Mouse (Mus musculus) limb, embryonic 12.5 days (tissue): Measurements from ENCODE around the gene Arrdc2. TPM values are rescaled to one million over a fixed set of nuclear protein-coding genes. Genes with fewer than 3 reads are reported as not detected.
A peak's percentile ranks its signal among the peaks of the same experiment; 100 is the strongest.

ENCODE experiments used
- ATAC-seq: fragments of 200-750 bp; cut with Nextera tagmentation; 2 replicates; pipeline ENCODE4 v1.8.0; 2017; ENCODE audit warnings: low read depth, moderate TSS enrichment; ENCODE audit not compliant: insufficient number of reproducible peaks, insufficient read depth, low FRiP score, low TSS enrichment
- H3K27ac ChIP-seq: fragments of 300-500 bp; sonication (generic); 2 replicates; pipeline ENCODE4 v1.5.1; 2016; ENCODE audit warnings: mild to moderate bottlenecking, moderate library complexity
- H3K27me3 ChIP-seq: fragments of 300-500 bp; sonication (generic); 2 replicates; pipeline ENCODE4 v1.6.1; 2016; ENCODE audit warnings: mild to moderate bottlenecking, moderate library complexity
- H3K36me3 ChIP-seq: fragments of 300-500 bp; sonication (generic); 2 replicates; pipeline ENCODE4 v1.6.1; 2016; ENCODE audit warnings: mild to moderate bottlenecking, moderate library complexity
- H3K4me1 ChIP-seq: fragments of 300-500 bp; sonication (generic); replicated peaks from 2 replicates; pipeline ENCODE4 v1.6.1; 2016
- H3K4me2 ChIP-seq: fragments of 300-500 bp; sonication (generic); 2 replicates; pipeline ENCODE4 v1.6.1; 2016; ENCODE audit warnings: mild to moderate bottlenecking, moderate library complexity
- H3K4me3 ChIP-seq: fragments of 300-500 bp; sonication (generic); replicated peaks from 2 replicates; pipeline ENCODE4 v1.5.1; 2016; ENCODE audit warnings: mild to moderate bottlenecking
- H3K9ac ChIP-seq: fragments of 300-500 bp; sonication (generic); replicated peaks from 2 replicates; pipeline ENCODE4 v1.6.1; 2016; ENCODE audit warnings: mild to moderate bottlenecking, moderate library complexity
- H3K9me3 ChIP-seq: fragments of 300-500 bp; sonication (generic); 2 replicates; pipeline ENCODE4 v1.6.1; 2016; ENCODE audit warnings: mild to moderate bottlenecking, moderate library complexity
- WGBS: fragments of 180-500 bp; shearing (Covaris S2); methylation state at CpG from one replicate; pipeline ENCODE4 v1.1.7; 2016; 5-methylcytosine and 5-hydroxymethylcytosine counted together
- polyA plus RNA-seq: library from polyadenylated mRNA; unstranded; fragments of >200 nt; fragmentation: Nextera tagmentation; extraction: Ambion mirVana; gene quantifications from 2 replicates; pipeline ENCODE4 v1.2.1, GENCODE M21; 2016

Arrdc2 gene
- polyA plus RNA-seq, 1 experiment from 2014 or later = 5.3 TPM

GRCm38 (mm10) chr8:70873364-70873985 lies 34.0 kb upstream of the Arrdc2 start, which contains the start of gene Ccdc124:
Gene Ccdc124 (minus strand): TSS chr8:70873935.
- 1% methylated on average over 46 of the region's 46 CpGs for WGBS
- Histone ChIP-seq H3K4me1 (peaks cover 21% of the 10 kb centered on the region), H3K27me3 (peaks cover 5% of the 10 kb centered on the region; the same call in 1 of the 2 replicates), H3K4me2 (peak within 1 kb of the TSS; percentile 79), H3K27ac (peak within 1 kb of the TSS; percentile 88), H3K9me3 (no peaks in the 10 kb centered on the region), H3K9ac (peak within 1 kb of the TSS; percentile 76), H3K4me3 (peak within 1 kb of the TSS; percentile 89), H3K36me3 (no peaks in the 10 kb centered on the region)
- peak; percentile 92 for ATAC-seq

- H3K27ac ChIP-seq = peak overlapping the region; percentile 88
- H3K4me1 ChIP-seq = peaks cover 27% of the 10 kb centered on the region
- H3K36me3 ChIP-seq = peaks cover 6% of the 10 kb centered on the region; the same call in 1 of the 2 replicates
- no peaks in the 10 kb centered on the region for H3K27me3 ChIP-seq
- no peaks in the 10 kb centered on the region for H3K9me3 ChIP-seq
- peak overlapping the region; percentile 76 for H3K9ac ChIP-seq
- WGBS = 7% methylated on average over 31 of the region's 31 CpGs
- H3K4me2 ChIP-seq = peak overlapping the region; percentile 79
- ATAC-seq = no peak
- peak overlapping the region; percentile 89 for H3K4me3 ChIP-seq
Measured at GRCm38 (mm10) chr8:70872643-70873363, 33.3 kb upstream of the Arrdc2 start.

DNA sequence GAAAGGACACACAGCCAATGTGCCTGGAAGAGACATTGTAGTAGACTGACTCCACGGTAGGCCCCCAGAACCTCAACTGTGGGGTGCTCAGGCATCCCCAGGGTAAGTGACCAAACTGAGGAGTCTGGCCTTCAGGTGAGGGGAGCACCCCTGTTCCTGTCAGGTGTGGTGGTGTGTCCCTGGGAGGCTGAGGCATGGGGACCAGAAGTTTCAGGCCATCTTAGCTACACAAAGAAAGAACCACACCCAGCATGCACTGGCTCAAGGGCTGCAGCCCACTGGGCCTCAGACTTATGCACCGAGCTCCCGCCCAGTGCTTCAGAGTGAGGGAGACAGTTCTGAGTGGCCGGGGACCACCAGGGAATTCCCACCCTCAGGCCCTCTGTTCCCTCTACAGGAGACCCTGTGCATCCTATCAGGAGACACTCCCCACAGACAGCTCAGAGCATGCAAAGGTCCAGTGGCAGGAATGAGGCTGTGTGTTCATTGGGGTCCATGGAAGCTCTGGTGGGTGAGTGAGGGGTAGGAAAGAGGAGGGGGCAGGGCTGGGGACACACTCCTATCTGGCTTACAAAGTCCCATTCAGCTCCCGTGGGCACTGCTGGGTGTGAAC lies 31.8 kb upstream of the Arrdc2 start:
- Histone ChIP-seq H3K4me2 (no peak overlapping the region), H3K9ac (no peak overlapping the region), H3K27ac (no peak overlapping the region), H3K4me3 (no peak overlapping the region), H3K36me3 (peaks cover 10% of the 10 kb centered on the region; the same call in 1 of the 2 replicates), H3K27me3 (no peaks in the 10 kb centered on the region), H3K9me3 (no peaks in the 10 kb centered on the region), H3K4me1 (peaks cover 33% of the 10 kb centered on the region)
- 86% methylated on average over 5 of the region's 5 CpGs for WGBS
- ATAC-seq = no peak

- Histone ChIP-seq H3K4me2 (0 out of 2 replicates have a peak overlapping the region, but pooled peaks have one; percentile 55), H3K4me3 (no peak overlapping the region)
Measured at GRCm38 (mm10) chr8:70869601-70870041, 30.1 kb upstream of the Arrdc2 start.

DNA sequence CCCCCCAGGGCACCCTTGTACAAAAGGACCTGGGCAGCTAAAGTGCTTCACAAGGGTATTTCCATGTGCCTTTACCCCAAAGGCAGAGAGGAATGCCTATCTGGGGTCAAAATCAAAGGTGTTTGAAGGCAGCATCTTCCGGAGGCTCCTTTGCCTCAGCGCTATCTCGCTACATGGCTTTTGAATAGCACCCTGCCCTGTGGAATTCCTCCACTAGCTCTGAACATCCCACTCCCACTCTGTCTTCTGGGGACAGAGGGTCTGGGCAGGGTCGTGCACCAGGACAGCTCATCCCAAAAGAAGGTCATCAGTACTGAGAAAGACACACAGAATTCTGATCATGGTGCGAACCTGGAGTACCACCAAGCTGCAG lies 29.7 kb upstream of the Arrdc2 start:
- Histone ChIP-seq H3K4me2 (peak overlapping the region; percentile 55), H3K27ac (peak overlapping the region; percentile 69), H3K4me3 (peak overlapping the region; percentile 29), H3K9me3 (no peaks in the 10 kb centered on the region), H3K27me3 (0 out of 2 replicates have a peak, but pooled peaks cover 3% of the 10 kb centered on the region), H3K9ac (peak overlapping the region; percentile 47; the same call in 1 of the 2 replicates), H3K4me1 (peaks cover 46% of the 10 kb centered on the region), H3K36me3 (peaks cover 10% of the 10 kb centered on the region; the same call in 1 of the 2 replicates)
- 38% methylated on average over 5 of the region's 5 CpGs for WGBS
- no peak for ATAC-seq

More at GRCm38 (mm10) chr8:70869601-70870041, 30.1 kb upstream of the Arrdc2 start:
- H3K27me3 ChIP-seq = no peaks in the 10 kb centered on the region
- H3K9ac ChIP-seq = peak overlapping the region; percentile 47; the same call in 1 of the 2 replicates
- WGBS = 46% methylated on average over 16 of the region's 16 CpGs
- H3K27ac ChIP-seq = peak overlapping the region; percentile 69; the same call in 1 of the 2 replicates
- peaks cover 10% of the 10 kb centered on the region; the same call in 1 of the 2 replicates for H3K36me3 ChIP-seq
- ATAC-seq = no peak
- no peaks in the 10 kb centered on the region for H3K9me3 ChIP-seq
- peaks cover 41% of the 10 kb centered on the region for H3K4me1 ChIP-seq

- Histone ChIP-seq H3K9me3 (no peaks in the 10 kb centered on the region), H3K27me3 (peaks cover 8% of the 10 kb centered on the region; the same call in 1 of the 2 replicates), H3K4me3 (peak overlapping the region; percentile 29), H3K9ac (peak overlapping the region; percentile 47; the same call in 1 of the 2 replicates), H3K36me3 (peaks cover 10% of the 10 kb centered on the region; the same call in 1 of the 2 replicates), H3K4me1 (peaks cover 51% of the 10 kb centered on the region), H3K27ac (peak overlapping the region; percentile 69), H3K4me2 (peak overlapping the region; percentile 55)
- ATAC-seq = no peak
- WGBS = 15% methylated on average over 40 of the region's 40 CpGs
Measured at GRCm38 (mm10) chr8:70868559-70869198, 29.2 kb upstream of the Arrdc2 start.

DNA sequence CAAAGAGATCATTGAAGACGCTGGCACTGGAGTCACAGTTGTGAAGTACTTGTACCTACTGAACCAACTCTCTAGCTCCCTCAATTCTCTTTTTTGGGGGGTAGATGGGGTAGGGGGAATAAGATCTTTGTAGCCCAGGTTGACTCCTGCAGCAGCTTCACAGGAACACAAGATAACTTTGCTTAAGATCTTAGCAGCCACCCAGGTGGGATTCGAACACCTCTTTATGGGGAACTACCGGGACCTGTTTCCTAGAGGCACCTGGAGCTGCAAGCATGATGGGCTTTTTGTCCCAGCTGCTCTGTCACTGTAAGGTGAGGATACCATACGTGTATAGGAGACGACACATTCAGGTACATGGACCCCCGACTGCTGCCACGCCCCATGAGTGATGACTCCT lies 27.0 kb upstream of the Arrdc2 start:
- Histone ChIP-seq H3K4me3 (peak overlapping the region; percentile 55; the same call in 1 of the 2 replicates), H3K4me1 (peaks cover 57% of the 10 kb centered on the region), H3K27me3 (peaks cover 29% of the 10 kb centered on the region), H3K9me3 (no peaks in the 10 kb centered on the region), H3K9ac (no peak overlapping the region), H3K36me3 (peaks cover 10% of the 10 kb centered on the region; the same call in 1 of the 2 replicates), H3K27ac (peak overlapping the region; percentile 90), H3K4me2 (peak overlapping the region; percentile 96; the same call in 1 of the 2 replicates)
- no peak for ATAC-seq
- 89% methylated on average over 7 of the region's 7 CpGs for WGBS

- WGBS = 9% methylated on average over 12 of the region's 12 CpGs
- Histone ChIP-seq H3K4me2 (peak overlapping the region; percentile 96), H3K27me3 (peaks cover 34% of the 10 kb centered on the region), H3K9ac (peak overlapping the region; percentile 45; the same call in 1 of the 2 replicates), H3K36me3 (peaks cover 10% of the 10 kb centered on the region; the same call in 1 of the 2 replicates), H3K4me1 (peaks cover 57% of the 10 kb centered on the region), H3K4me3 (peak overlapping the region; percentile 55), H3K9me3 (no peaks in the 10 kb centered on the region), H3K27ac (peak overlapping the region; percentile 90)
- ATAC-seq = no peak; the same call in 1 of the 2 replicates
Measured at GRCm38 (mm10) chr8:70866001-70866520, 26.5 kb upstream of the Arrdc2 start.

GRCm38 (mm10) chr8:70865350-70866000 lies 26.0 kb upstream of the Arrdc2 start:
- peak; percentile 80 for ATAC-seq
- H3K4me3 ChIP-seq = peak overlapping the region; percentile 55
- peaks cover 57% of the 10 kb centered on the region for H3K4me1 ChIP-seq
- H3K27me3 ChIP-seq = peaks cover 34% of the 10 kb centered on the region
- no peaks in the 10 kb centered on the region for H3K9me3 ChIP-seq
- peak overlapping the region; percentile 96 for H3K4me2 ChIP-seq
- peak overlapping the region; percentile 71 for H3K9ac ChIP-seq
- H3K36me3 ChIP-seq = peaks cover 10% of the 10 kb centered on the region; the same call in 1 of the 2 replicates
- WGBS = under 1% methylated on average over 45 of the region's 46 CpGs
- H3K27ac ChIP-seq = peak overlapping the region; percentile 90
